Mouse (Mus musculus) subcutaneous adipose tissue, adult 2 months (tissue): ENCODE data around the gene Flna. TPM values are rescaled to one million over a fixed set of nuclear protein-coding genes. Genes with fewer than 3 reads are reported as not detected.

ENCODE experiments used
- polyA plus RNA-seq: library from polyadenylated mRNA; depleted of rRNA; stranded (reverse); fragments of >200 nt; gene quantifications from 2 replicates; pipeline ENCODE4 v1.2.3, GENCODE M21; 2012; ENCODE audit warnings: low replicate concordance; rRNA removed

Gene Flna
- polyA plus RNA-seq: 658 and 2,331 TPM in 2 replicates

GRCm38 (mm10) chrX:74249615-74250014, at the start of gene Flna:
Gene Flna (minus strand): TSS chrX:74249820.

GRCm38 (mm10) chrX:74296538-74297448, 47.2 kb upstream of the Flna start, which contains the start of gene Atp6ap1:
Gene Atp6ap1 (plus strand): TSS chrX:74297097.

GRCm38 (mm10) chrX:74281732-74282394, 32.2 kb upstream of the Flna start, which contains the start of the genes Taz and Dnase1l1:
Gene Taz (plus strand): TSS chrX:74281912.
Gene Dnase1l1 (minus strand): TSS chrX:74282337.

GRCm38 (mm10) chrX:74270062-74270901, 20.7 kb upstream of the Flna start, which contains the start of gene Rpl10:
Gene Rpl10 (plus strand): TSS chrX:74270812.

GRCm38 (mm10) chrX:74254153-74254887, 4.7 kb upstream of the Flna start, which contains the start of gene Emd:
Gene Emd (plus strand): TSS chrX:74254687.

GRCm38 (mm10) chrX:74176959-74177358, 72.7 kb downstream of the Flna start, which contains the start of gene Tktl1:
Gene Tktl1 (plus strand): TSS chrX:74177259.

Other genes with a start within 250 kb of the Flna start
- gene Irak1, start 225.9 kb downstream of the Flna start, polyA plus RNA-seq: 170 and 267 TPM in 2 replicates
- gene Opn1mw, start 122.4 kb downstream of the Flna start, polyA plus RNA-seq: not detected in 2 replicates
- gene Mecp2, start 114.5 kb downstream of the Flna start, polyA plus RNA-seq: 4.6 and 11.3 TPM in 2 replicates
- gene Tex28, start 82.0 kb downstream of the Flna start, polyA plus RNA-seq: not detected in 2 replicates
- 0.04 TPM in 1 of 2 replicates, not detected in the other for gene Tktl1, start 72.6 kb downstream of the Flna start, polyA plus RNA-seq
- 47.9 and 80.7 TPM in 2 replicates for gene Emd, start 4.9 kb upstream of the Flna start, polyA plus RNA-seq
- 1,145 and 2,013 TPM in 2 replicates for gene Rpl10, start 21.0 kb upstream of the Flna start, polyA plus RNA-seq
- gene Taz, start 32.1 kb upstream of the Flna start, polyA plus RNA-seq: 99.6 and 120 TPM in 2 replicates
- 26.7 and 40.0 TPM in 2 replicates for gene Dnase1l1, start 32.5 kb upstream of the Flna start, polyA plus RNA-seq
- 337 and 396 TPM in 2 replicates for gene Atp6ap1, start 47.3 kb upstream of the Flna start, polyA plus RNA-seq
- 291 and 322 TPM in 2 replicates for gene Gdi1, start 55.2 kb upstream of the Flna start, polyA plus RNA-seq
- 15.7 and 15.8 TPM in 2 replicates for gene Fam50a, start 63.2 kb upstream of the Flna start, polyA plus RNA-seq
- 14.5 and 58.4 TPM in 2 replicates for gene Plxna3, start 79.2 kb upstream of the Flna start, polyA plus RNA-seq
- 101 and 103 TPM in 2 replicates for gene Lage3, start 103.8 kb upstream of the Flna start, polyA plus RNA-seq
- gene Ubl4a, start 123.4 kb upstream of the Flna start, polyA plus RNA-seq: 49.5 and 56.3 TPM in 2 replicates
- gene Slc10a3, start 123.5 kb upstream of the Flna start, polyA plus RNA-seq: 25.2 and 30.4 TPM in 2 replicates
- gene Fam3a, start 143.5 kb upstream of the Flna start, polyA plus RNA-seq: 50.5 and 59.2 TPM in 2 replicates
- 18.2 and 22.3 TPM in 2 replicates for gene Ikbkg, start 143.5 kb upstream of the Flna start, polyA plus RNA-seq
- 199 and 317 TPM in 2 replicates for gene G6pdx, start 179.4 kb upstream of the Flna start, polyA plus RNA-seq
- not detected in 2 replicates for gene Gm6880, start 231.6 kb upstream of the Flna start, polyA plus RNA-seq